Mouse (Mus musculus) layer of hippocampus, adult 9-11 months (tissue): ENCODE measurements around the gene Ltbp3.

Source experiments
- DNase-seq: peaks from one replicate; pipeline ENCODE4 v3.0.0; 2022

The Ltbp3 gene

GRCm38 (mm10) chr19:5740320-5741317 lies at the start of gene Ltbp3:
Gene Ltbp3, plus strand, starts transcription at chr19:5740904.
- no peak for DNase-seq

DNA sequence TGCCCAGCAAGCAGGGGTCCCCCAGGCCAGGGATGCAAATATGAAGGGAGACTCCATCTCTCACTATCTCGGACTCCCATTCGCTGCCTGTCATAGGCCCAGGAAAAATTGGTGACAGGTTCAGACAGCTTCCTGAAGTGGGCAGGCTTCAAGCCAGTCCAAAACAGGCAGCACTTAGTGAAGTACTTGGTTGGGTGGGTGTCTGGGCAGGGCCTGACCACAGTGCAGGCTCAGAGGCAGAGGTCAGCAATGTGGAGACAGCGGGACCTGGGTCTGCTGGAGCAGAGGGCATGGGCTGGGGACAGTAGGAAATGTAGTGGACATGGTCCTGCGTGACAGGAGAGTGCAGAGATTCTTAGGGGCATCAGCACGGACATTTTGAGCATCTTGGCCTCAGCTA lies 49.1 kb upstream of the Ltbp3 start:
- no peak for DNase-seq

- DNase-seq, result peak; percentile 62
These were observed 48.4 kb upstream of the Ltbp3 start for GRCm38 (mm10) chr19:5692086-5692912.

DNA sequence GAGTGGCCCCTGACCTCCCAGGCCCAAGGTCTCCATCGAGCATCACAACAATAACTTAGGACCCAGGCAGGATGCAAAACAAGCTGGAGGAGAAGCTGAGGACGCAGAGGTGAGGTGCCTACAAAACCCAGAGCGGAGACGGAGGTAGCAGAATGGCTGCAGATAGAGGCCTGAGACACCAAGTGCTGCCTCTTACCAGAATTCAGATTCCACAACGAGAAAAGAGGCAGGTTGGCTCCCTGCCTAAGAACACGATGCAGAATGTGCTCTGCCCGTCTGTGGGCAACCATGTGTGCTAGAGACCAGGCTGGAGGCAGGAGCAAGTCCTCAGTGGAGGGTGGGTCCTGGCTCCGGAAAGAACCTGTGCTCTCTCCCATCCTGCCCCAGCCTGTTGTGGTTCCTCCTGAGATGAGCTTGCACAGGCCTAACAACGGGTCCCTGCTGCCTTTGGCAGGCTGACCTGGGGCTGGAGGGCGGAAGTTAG lies 47.7 kb upstream of the Ltbp3 start:
- no peak for DNase-seq

DNA sequence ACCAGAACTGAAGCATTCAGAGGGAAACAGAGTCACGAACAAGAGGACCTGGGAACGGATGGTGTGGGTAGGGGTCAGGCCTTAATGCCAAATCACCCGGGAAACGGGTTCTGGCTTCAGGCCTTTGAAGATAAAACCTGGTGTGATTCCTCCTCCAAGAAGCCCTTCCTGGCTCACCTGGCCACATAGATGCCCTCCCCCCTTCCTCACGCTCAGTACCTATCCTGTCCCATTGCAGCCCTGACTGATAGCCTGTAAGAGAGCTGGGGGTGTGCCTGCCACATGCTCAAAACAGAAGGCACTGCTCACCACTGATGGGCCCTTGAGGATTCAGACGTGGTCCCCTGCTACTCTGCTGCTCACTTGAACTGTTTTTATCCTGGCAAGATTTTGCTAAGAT lies 46.9 kb upstream of the Ltbp3 start:
- no peak for DNase-seq

- no peak for DNase-seq
These were observed 44.7 kb upstream of the Ltbp3 start for GRCm38 (mm10) chr19:5695849-5696462.

- no peak for DNase-seq
These were observed 36.4 kb upstream of the Ltbp3 start, which contains the start of gene Kcnk7 for GRCm38 (mm10) chr19:5704163-5704800. Gene Kcnk7, plus strand, starts transcription at chr19:5704367.

DNA sequence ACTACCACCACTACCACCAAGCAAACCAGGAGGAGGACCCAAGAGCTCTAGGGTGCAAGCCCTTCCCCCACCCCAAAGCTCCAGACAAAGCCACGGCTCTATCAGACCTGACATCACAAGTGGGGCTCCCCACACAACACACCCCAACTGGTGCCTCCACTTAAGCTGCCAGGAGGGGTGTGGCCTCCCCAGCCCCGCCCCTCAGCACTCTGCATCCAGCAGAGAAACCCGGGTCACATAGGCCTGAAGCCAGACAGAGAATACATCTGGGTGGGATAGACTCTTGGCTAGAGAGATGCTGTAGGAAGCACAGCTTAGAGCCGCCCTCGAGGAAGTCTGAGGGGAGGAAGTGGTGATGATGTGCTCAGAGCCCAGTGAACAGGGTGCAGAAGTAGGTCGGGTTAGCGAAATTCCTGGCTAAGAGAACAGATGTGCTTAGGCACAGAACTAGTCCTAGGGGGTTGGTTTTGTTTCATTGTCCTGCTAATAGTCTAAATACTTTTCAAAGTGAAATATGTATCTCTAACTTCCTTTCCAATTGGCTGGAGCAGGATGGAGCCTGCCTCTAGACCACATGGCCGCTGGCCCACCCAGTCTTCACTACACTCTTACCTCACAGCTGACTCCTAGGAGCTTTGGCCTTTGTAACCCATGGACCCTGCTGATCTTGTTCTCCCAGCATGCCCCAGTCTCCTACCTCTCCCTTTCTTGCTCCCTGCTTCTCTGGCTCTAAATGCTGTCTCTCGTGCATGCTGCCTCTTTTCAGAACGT lies 35.7 kb upstream of the Ltbp3 start:
- DNase-seq, result no peak

DNA sequence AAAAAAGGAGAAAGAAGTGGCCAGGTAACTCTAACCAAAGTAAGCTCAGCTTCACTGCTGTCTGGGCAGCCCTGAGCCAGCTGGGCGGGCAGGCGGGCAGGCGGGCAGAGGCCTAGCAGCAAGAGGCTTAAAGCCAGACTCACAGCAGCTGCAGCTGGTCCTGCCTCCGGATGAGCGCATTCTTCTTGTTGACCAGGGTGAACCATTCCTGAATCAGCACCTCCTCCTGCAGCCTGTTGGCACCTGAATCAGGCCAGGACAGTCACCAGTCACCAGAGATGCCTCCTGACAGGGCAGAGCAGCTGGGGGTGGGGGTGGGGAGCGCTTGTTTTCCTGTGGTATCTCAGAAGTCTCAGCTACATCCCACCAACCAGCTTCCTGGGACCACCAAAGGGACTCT lies 30.6 kb upstream of the Ltbp3 start:
- DNase-seq, result no peak

- no peak for DNase-seq
These were observed 30.1 kb upstream of the Ltbp3 start for GRCm38 (mm10) chr19:5710581-5710980.

- peak; percentile 70 for DNase-seq
These were observed 29.5 kb upstream of the Ltbp3 start for GRCm38 (mm10) chr19:5711218-5711617.

DNA sequence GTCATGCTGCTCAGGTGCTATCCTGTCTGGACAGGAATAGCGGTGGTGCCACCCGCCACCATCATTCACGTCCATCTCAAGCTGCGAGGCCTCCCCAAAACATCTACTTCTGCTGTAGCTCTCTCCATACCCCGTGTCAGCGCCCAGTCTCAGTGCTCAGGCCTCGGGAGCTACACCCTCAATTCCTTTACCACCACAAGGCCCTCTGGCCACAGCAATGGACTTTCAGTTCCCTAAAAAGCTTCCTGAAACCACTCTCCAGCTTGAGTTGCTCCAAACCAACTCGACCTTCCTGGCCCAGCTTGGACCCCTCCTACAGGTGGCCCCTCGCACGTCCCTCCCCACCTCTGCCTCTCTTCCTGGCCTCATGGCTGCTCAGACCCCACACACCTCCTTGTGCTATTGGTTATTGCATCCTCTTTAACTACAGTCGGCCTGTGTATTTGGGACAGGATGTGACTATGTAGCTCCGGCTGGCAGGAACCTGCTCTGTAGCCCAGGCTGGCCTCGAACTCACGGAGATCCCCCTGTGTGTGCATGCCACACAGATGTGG lies 28.7 kb upstream of the Ltbp3 start:
- DNase-seq, result no peak

DNA sequence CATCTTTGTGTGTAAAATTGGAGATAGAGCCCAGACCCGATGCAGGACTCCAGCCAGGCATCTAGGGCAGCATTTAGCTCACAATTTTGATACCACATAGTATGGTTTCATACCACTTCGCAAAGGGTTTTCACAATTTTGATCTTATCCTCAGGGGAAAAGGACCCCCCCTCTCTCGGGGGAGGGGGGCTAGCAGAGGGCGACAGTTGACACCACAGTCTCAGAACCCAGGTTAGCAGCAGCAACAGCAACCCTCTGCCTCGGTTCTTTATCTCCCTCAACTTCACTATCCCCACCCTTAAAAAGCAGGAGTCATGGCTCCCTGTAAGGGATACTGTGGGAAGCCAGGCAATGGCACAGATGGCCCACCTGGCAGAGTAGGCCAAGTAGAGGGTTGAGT lies 27.4 kb upstream of the Ltbp3 start:
- no peak for DNase-seq

DNA sequence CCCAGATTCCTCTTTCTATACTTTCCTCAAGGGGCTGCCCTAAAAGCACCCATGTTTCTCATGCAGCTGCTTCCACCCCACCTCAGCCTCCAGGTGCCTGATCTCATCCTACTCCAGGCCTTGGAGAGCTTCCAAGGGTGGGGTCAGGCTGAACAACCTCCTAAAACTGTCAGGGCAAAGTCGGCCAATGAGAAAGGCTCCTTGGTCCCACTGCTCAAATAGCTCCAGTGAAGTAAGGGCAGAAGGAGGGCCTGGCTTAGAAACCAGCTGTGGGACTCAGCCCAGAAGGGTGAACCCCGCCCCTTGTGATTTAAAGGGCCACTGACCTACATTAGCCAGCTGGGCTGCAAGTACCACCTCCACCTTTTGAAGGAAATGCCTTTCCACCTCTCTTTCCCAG lies 27.0 kb upstream of the Ltbp3 start:
- no peak for DNase-seq

- DNase-seq, result no peak
These were observed 24.7 kb upstream of the Ltbp3 start for GRCm38 (mm10) chr19:5715793-5716688.

GRCm38 (mm10) chr19:5716955-5717354 lies 23.7 kb upstream of the Ltbp3 start:
- DNase-seq, result no peak

- no peak for DNase-seq
These were observed 19.5 kb upstream of the Ltbp3 start for GRCm38 (mm10) chr19:5721233-5721632.

DNA sequence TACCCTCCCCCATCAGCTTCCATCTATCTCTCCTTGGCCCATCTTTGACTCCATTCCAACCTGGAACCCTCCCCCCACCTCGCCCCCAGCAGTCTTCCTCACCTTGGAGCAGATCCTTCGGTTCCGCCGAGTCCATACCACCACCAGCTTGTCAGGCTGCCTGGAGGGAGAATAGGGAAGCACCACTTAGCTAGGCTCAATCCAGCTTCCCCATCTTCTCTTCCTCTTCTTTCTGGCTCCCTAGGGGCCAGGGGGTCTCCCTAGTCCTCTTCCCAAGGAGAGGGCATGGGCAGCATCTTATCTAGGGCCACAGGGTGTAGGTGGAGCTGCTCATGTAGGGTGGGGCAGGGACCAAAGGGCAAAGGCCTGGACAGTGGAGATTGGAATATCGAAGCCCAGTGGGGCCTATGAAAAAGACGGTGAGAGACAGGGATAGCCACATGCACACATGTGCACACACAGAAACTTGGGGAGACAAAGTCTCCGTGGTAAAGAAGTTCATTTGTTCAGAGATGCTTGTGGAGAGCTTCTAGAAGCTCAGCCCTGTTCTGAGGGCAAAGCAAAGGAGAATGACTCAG lies 17.8 kb upstream of the Ltbp3 start:
- no peak for DNase-seq

GRCm38 (mm10) chr19:5723934-5724548 lies 16.7 kb upstream of the Ltbp3 start:
- no peak for DNase-seq
